8 mouse cellular contexts compared by ENCODE assay signal in genomic region chr10:28843755-28844717, GRCm38 (mm10).
DNase-seq lines count a peak whose midpoint lies in the region; ATAC-seq lines count a peak whose summit lies in the region.

No protein-coding gene starts in this region.

- H3K36me3 ChIP-seq in kidney, embryonic 14.5 days (ENCODE audit: control insufficient read depth, insufficient read depth, low read length) = no peaks in the 10 kb centered on the region
- H3K36me3 ChIP-seq in limb, embryonic 13.5 days = no peaks in the 10 kb centered on the region
- H3K36me3 ChIP-seq in neural tube, embryonic 12.5 days = no peaks in the 10 kb centered on the region

- 0 out of 2 replicates have a peak, but pooled peaks have one; percentile 60 for ATAC-seq in kidney, embryonic 14.5 days (ENCODE audit: low FRiP score, low TSS enrichment)
- peak; percentile 57; the same call in 1 of the 2 replicates for ATAC-seq in limb, embryonic 13.5 days (ENCODE audit: low FRiP score, low read depth)
- ATAC-seq in neural tube, embryonic 12.5 days (ENCODE audit: low FRiP score, low read depth) = peak; percentile 67

- no peak overlapping the region for H3K9ac ChIP-seq in kidney, embryonic 14.5 days (ENCODE audit: low read depth, low read length)
- no peak overlapping the region for H3K9ac ChIP-seq in limb, embryonic 13.5 days
- H3K9ac ChIP-seq in neural tube, embryonic 12.5 days = no peak overlapping the region

- no peaks in the 10 kb centered on the region for H3K4me1 ChIP-seq in kidney, embryonic 14.5 days (ENCODE audit: control insufficient read depth, insufficient read depth, low read length)
- peaks cover 19% of the 10 kb centered on the region for H3K4me1 ChIP-seq in limb, embryonic 13.5 days
- H3K4me1 ChIP-seq in neural tube, embryonic 12.5 days = no peaks in the 10 kb centered on the region

- DNase-seq in 416B (ENCODE audit: low read depth) (peak; percentile 66), MEL-GATA-1-ER (ENCODE audit: extremely low read depth, low read depth) (peak; percentile 27)
- DNase-seq in cerebellum, adult 9-10 months = peak; percentile 56
- peak; percentile 22 to 82 for DNase-seq in frontal cortex, adult 2 months (ENCODE audit: extremely low spot score in 1 of 2, low spot score in 1 of 2)
- DNase-seq in thymus, postnatal 25 days = peak; percentile 54

- no peaks in the 10 kb centered on the region for H3K9me3 ChIP-seq in kidney, embryonic 14.5 days (ENCODE audit: control insufficient read depth, low read length)
- no peaks in the 10 kb centered on the region for H3K9me3 ChIP-seq in limb, embryonic 13.5 days
- no peaks in the 10 kb centered on the region for H3K9me3 ChIP-seq in neural tube, embryonic 12.5 days

- H3K27me3 ChIP-seq in kidney, embryonic 14.5 days (ENCODE audit: control insufficient read depth, insufficient read depth, low read length) = no peaks in the 10 kb centered on the region
- no peaks in the 10 kb centered on the region for H3K27me3 ChIP-seq in limb, embryonic 13.5 days
- H3K27me3 ChIP-seq in neural tube, embryonic 12.5 days (replicated peaks) = no peaks in the 10 kb centered on the region

- H3K4me3 ChIP-seq in kidney, embryonic 14.5 days (ENCODE audit: low read length) = no peak overlapping the region
- no peak overlapping the region for H3K4me3 ChIP-seq in limb, embryonic 13.5 days
- no peak overlapping the region for H3K4me3 ChIP-seq in neural tube, embryonic 12.5 days

- WGBS in kidney, embryonic 14.5 days = 28% methylated on average over 7 of the region's 7 CpGs
- 25% methylated on average over 7 of the region's 7 CpGs for WGBS in limb, embryonic 13.5 days
- 31% methylated on average over 7 of the region's 7 CpGs for WGBS in neural tube, embryonic 12.5 days

- no peak overlapping the region for H3K4me2 ChIP-seq in kidney, embryonic 14.5 days (replicated peaks; ENCODE audit: low read depth, low read length)
- H3K4me2 ChIP-seq in limb, embryonic 13.5 days (replicated peaks) = no peak overlapping the region
- H3K4me2 ChIP-seq in neural tube, embryonic 12.5 days (replicated peaks) = no peak overlapping the region

- H3K27ac ChIP-seq in kidney, embryonic 14.5 days (ENCODE audit: low read depth, low read length) = no peak overlapping the region
- H3K27ac ChIP-seq in limb, embryonic 13.5 days = no peak overlapping the region
- H3K27ac ChIP-seq in neural tube, embryonic 12.5 days = no peak overlapping the region
